Mouse (Mus musculus): ENCODE measurements around the gene Dnajb13. TPM values are rescaled to one million over a fixed set of nuclear protein-coding genes. Genes with fewer than 3 reads are reported as not detected.

Gene Dnajb13
- polyA plus RNA-seq, 1 experiment, result 0.49 TPM

- Histone ChIP-seq H3K27ac (ENCODE audit: insufficient read depth, low read depth, low read length) (no peak overlapping the region), H3K27me3 (ENCODE audit: control insufficient read depth, insufficient read depth, low read length) (no peaks in the 10 kb centered on the region)
- 34% methylated on average over 6 of the region's 6 CpGs for WGBS
Observed at GRCm38 (mm10) chr7:100501027-100501843, 13.5 kb downstream of the Dnajb13 start.

GRCm38 (mm10) chr7:100500276-100500977, 14.3 kb downstream of the Dnajb13 start:
- Histone ChIP-seq H3K27ac (ENCODE audit: insufficient read depth, low read depth, low read length) (no peak overlapping the region; the same call in 1 of the 2 replicates), H3K4me1 (ENCODE audit: control insufficient read depth, insufficient read depth, insufficient read length, low read length) (peaks cover 32% of the 10 kb centered on the region), H3K27me3 (ENCODE audit: control insufficient read depth, insufficient read depth, low read length) (no peaks in the 10 kb centered on the region), H3K4me3 (ENCODE audit: low read depth, low read length) (no peak overlapping the region), H3K36me3 (ENCODE audit: control insufficient read depth, insufficient read depth, low read length) (peaks cover 48% of the 10 kb centered on the region)
- WGBS, result 41% methylated on average over 16 of the region's 16 CpGs
- no peak for TF ChIP-seq POLR2A (IDR thresholded peaks at IDR 0.05; ENCODE audit: low read depth, low read length)
- no peak for TF ChIP-seq CTCF (IDR thresholded peaks at IDR 0.05; ENCODE audit: extremely low read depth, insufficient read length, insufficient replicate concordance, low read depth, low read length)

More at GRCm38 (mm10) chr7:100501027-100501843, 13.5 kb downstream of the Dnajb13 start:
- Histone ChIP-seq H3K4me3 (ENCODE audit: low read depth, low read length) (no peak overlapping the region), H3K4me1 (ENCODE audit: control insufficient read depth, insufficient read depth, insufficient read length, low read length) (peaks cover 28% of the 10 kb centered on the region), H3K36me3 (ENCODE audit: control insufficient read depth, insufficient read depth, low read length) (peaks cover 43% of the 10 kb centered on the region)
- no peak for TF ChIP-seq POLR2A (IDR thresholded peaks at IDR 0.05; ENCODE audit: low read depth, low read length)
- TF ChIP-seq CTCF (IDR thresholded peaks at IDR 0.05; ENCODE audit: extremely low read depth, insufficient read length, insufficient replicate concordance, low read depth, low read length), result no peak

GRCm38 (mm10) chr7:100499465-100499864, 15.3 kb downstream of the Dnajb13 start:
- Histone ChIP-seq H3K36me3 (ENCODE audit: control insufficient read depth, insufficient read depth, low read length) (peaks cover 52% of the 10 kb centered on the region), H3K4me1 (ENCODE audit: control insufficient read depth, insufficient read depth, insufficient read length, low read length) (peaks cover 33% of the 10 kb centered on the region), H3K27me3 (ENCODE audit: control insufficient read depth, insufficient read depth, low read length) (no peaks in the 10 kb centered on the region), H3K4me3 (ENCODE audit: low read depth, low read length) (no peak overlapping the region), H3K27ac (ENCODE audit: insufficient read depth, low read depth, low read length) (no peak overlapping the region)
- TF ChIP-seq POLR2A (IDR thresholded peaks at IDR 0.05; ENCODE audit: low read depth, low read length) (no peak), CTCF (IDR thresholded peaks at IDR 0.05; ENCODE audit: extremely low read depth, insufficient read length, insufficient replicate concordance, low read depth, low read length) (no peak)

GRCm38 (mm10) chr7:100497982-100498381, 16.8 kb downstream of the Dnajb13 start:
- WGBS, result 78% methylated on average over 13 of the region's 13 CpGs
- Histone ChIP-seq H3K27me3 (ENCODE audit: control insufficient read depth, insufficient read depth, low read length) (no peaks in the 10 kb centered on the region), H3K27ac (ENCODE audit: insufficient read depth, low read depth, low read length) (no peak overlapping the region), H3K36me3 (ENCODE audit: control insufficient read depth, insufficient read depth, low read length) (peaks cover 52% of the 10 kb centered on the region), H3K4me1 (ENCODE audit: control insufficient read depth, insufficient read depth, insufficient read length, low read length) (peaks cover 27% of the 10 kb centered on the region), H3K4me3 (ENCODE audit: low read depth, low read length) (no peak overlapping the region)
- no peak for TF ChIP-seq CTCF (IDR thresholded peaks at IDR 0.05; ENCODE audit: extremely low read depth, insufficient read length, insufficient replicate concordance, low read depth, low read length)

GRCm38 (mm10) chr7:100497402-100497801, 17.4 kb downstream of the Dnajb13 start:
- TF ChIP-seq POLR2A (IDR thresholded peaks at IDR 0.05; ENCODE audit: low read depth, low read length) (no peak), CTCF (IDR thresholded peaks at IDR 0.05; ENCODE audit: extremely low read depth, insufficient read length, insufficient replicate concordance, low read depth, low read length) (no peak)
- no peaks in the 10 kb centered on the region for H3K27me3 ChIP-seq (ENCODE audit: control insufficient read depth, insufficient read depth, low read length)
- H3K36me3 ChIP-seq (ENCODE audit: control insufficient read depth, insufficient read depth, low read length), result peaks cover 52% of the 10 kb centered on the region
- peaks cover 22% of the 10 kb centered on the region for H3K4me1 ChIP-seq (ENCODE audit: control insufficient read depth, insufficient read depth, insufficient read length, low read length)
- H3K4me3 ChIP-seq (ENCODE audit: low read depth, low read length), result no peak overlapping the region
- H3K27ac ChIP-seq (ENCODE audit: insufficient read depth, low read depth, low read length), result no peak overlapping the region
- WGBS, result 70% methylated on average over 4 of the region's 4 CpGs

GRCm38 (mm10) chr7:100496791-100497190, 18.0 kb downstream of the Dnajb13 start:
- 0 out of 2 replicates have a peak, but pooled peaks have one; percentile 6 for TF ChIP-seq POLR2A (IDR thresholded peaks at IDR 0.05; ENCODE audit: low read depth, low read length)
- no peak for TF ChIP-seq CTCF (IDR thresholded peaks at IDR 0.05; ENCODE audit: extremely low read depth, insufficient read length, insufficient replicate concordance, low read depth, low read length)
- peak overlapping the region; percentile 88; the same call in 1 of the 2 replicates for H3K27ac ChIP-seq (ENCODE audit: insufficient read depth, low read depth, low read length)
- H3K4me3 ChIP-seq (ENCODE audit: low read depth, low read length), result peak overlapping the region; percentile 61; the same call in 1 of the 2 replicates
- H3K36me3 ChIP-seq (ENCODE audit: control insufficient read depth, insufficient read depth, low read length), result peaks cover 52% of the 10 kb centered on the region
- peaks cover 19% of the 10 kb centered on the region for H3K4me1 ChIP-seq (ENCODE audit: control insufficient read depth, insufficient read depth, insufficient read length, low read length)
- no peaks in the 10 kb centered on the region for H3K27me3 ChIP-seq (ENCODE audit: control insufficient read depth, insufficient read depth, low read length)
- WGBS, result 95% methylated on average over 9 of the region's 9 CpGs

- peaks cover 52% of the 10 kb centered on the region for H3K36me3 ChIP-seq (ENCODE audit: control insufficient read depth, insufficient read depth, low read length)
- no peak; the same call in 1 of the 2 replicates for TF ChIP-seq POLR2A (IDR thresholded peaks at IDR 0.05; ENCODE audit: low read depth, low read length)
- TF ChIP-seq CTCF (IDR thresholded peaks at IDR 0.05; ENCODE audit: extremely low read depth, insufficient read length, insufficient replicate concordance, low read depth, low read length), result no peak
- peak overlapping the region; percentile 88 for H3K27ac ChIP-seq (ENCODE audit: insufficient read depth, low read depth, low read length)
- WGBS, result 51% methylated on average over 6 of the region's 6 CpGs
- no peaks in the 10 kb centered on the region for H3K27me3 ChIP-seq (ENCODE audit: control insufficient read depth, insufficient read depth, low read length)
- peaks cover 19% of the 10 kb centered on the region for H3K4me1 ChIP-seq (ENCODE audit: control insufficient read depth, insufficient read depth, insufficient read length, low read length)
- peak overlapping the region; percentile 61 for H3K4me3 ChIP-seq (ENCODE audit: low read depth, low read length)
Observed at GRCm38 (mm10) chr7:100496371-100496770, 18.4 kb downstream of the Dnajb13 start.

Data from small intestine, adult 2 months (tissue).